Mouse (Mus musculus): ENCODE data around the gene Arhgap30. TPM values are rescaled to one million over a fixed set of nuclear protein-coding genes. Genes with fewer than 3 reads are reported as not detected.

Gene Arhgap30
- polyA plus RNA-seq, 1 experiment from 2014 or later: 0.71 TPM

Other genes starting within 250 kb of the Arhgap30 start
- gene Sdhc, start 238.4 kb upstream of the Arhgap30 start, polyA plus RNA-seq (2014; fragmentation: Nextera tagmentation; extraction: Ambion mirVana): 311 and 314 TPM in 2 replicates
- 3.5 and 4.8 TPM in 2 replicates for gene Mpz, start 238.2 kb upstream of the Arhgap30 start, polyA plus RNA-seq (2014; fragmentation: Nextera tagmentation; extraction: Ambion mirVana)
- 37.2 and 55.1 TPM in 2 replicates for gene Pcp4l1, start 192.7 kb upstream of the Arhgap30 start, polyA plus RNA-seq (2014; fragmentation: Nextera tagmentation; extraction: Ambion mirVana)
- gene Nr1i3, start 175.0 kb upstream of the Arhgap30 start, polyA plus RNA-seq (2014; fragmentation: Nextera tagmentation; extraction: Ambion mirVana): 0.21 and 0.50 TPM in 2 replicates
- 41.2 and 47.0 TPM in 2 replicates for gene Tomm40l, start 166.4 kb upstream of the Arhgap30 start, polyA plus RNA-seq (2014; fragmentation: Nextera tagmentation; extraction: Ambion mirVana)
- gene Apoa2, start 163.9 kb upstream of the Arhgap30 start, polyA plus RNA-seq (2014; fragmentation: Nextera tagmentation; extraction: Ambion mirVana): 5.6 and 7.0 TPM in 2 replicates
- 25.2 and 30.1 TPM in 2 replicates for gene Fcer1g, start 154.6 kb upstream of the Arhgap30 start, polyA plus RNA-seq (2014; fragmentation: Nextera tagmentation; extraction: Ambion mirVana)
- gene Adamts4, start 138.5 kb upstream of the Arhgap30 start, polyA plus RNA-seq (2014; fragmentation: Nextera tagmentation; extraction: Ambion mirVana): 3.0 and 3.7 TPM in 2 replicates
- 218 and 247 TPM in 2 replicates for gene Ndufs2, start 137.6 kb upstream of the Arhgap30 start, polyA plus RNA-seq (2014; fragmentation: Nextera tagmentation; extraction: Ambion mirVana)
- 86.5 and 88.6 TPM in 2 replicates for gene B4galt3, start 118.6 kb upstream of the Arhgap30 start, polyA plus RNA-seq (2014; fragmentation: Nextera tagmentation; extraction: Ambion mirVana)
- gene Ppox, start 107.8 kb upstream of the Arhgap30 start, polyA plus RNA-seq (2014; fragmentation: Nextera tagmentation; extraction: Ambion mirVana): 43.5 and 44.6 TPM in 2 replicates
- 80.1 and 85.8 TPM in 2 replicates for gene Usp21, start 101.0 kb upstream of the Arhgap30 start, polyA plus RNA-seq (2014; fragmentation: Nextera tagmentation; extraction: Ambion mirVana)
- 116 and 131 TPM in 2 replicates for gene Ufc1, start 93.9 kb upstream of the Arhgap30 start, polyA plus RNA-seq (2014; fragmentation: Nextera tagmentation; extraction: Ambion mirVana)
- gene Dedd, start 59.8 kb upstream of the Arhgap30 start, polyA plus RNA-seq (2014; fragmentation: Nextera tagmentation; extraction: Ambion mirVana): 45.9 and 49.9 TPM in 2 replicates
- 36.6 and 37.8 TPM in 2 replicates for gene Nit1, start 43.3 kb upstream of the Arhgap30 start, polyA plus RNA-seq (2014; fragmentation: Nextera tagmentation; extraction: Ambion mirVana)
- gene Pfdn2, start 43.3 kb upstream of the Arhgap30 start, polyA plus RNA-seq (2014; fragmentation: Nextera tagmentation; extraction: Ambion mirVana): 60.3 and 66.1 TPM in 2 replicates
- 2.6 and 3.9 TPM in 2 replicates for gene Klhdc9, start 28.2 kb upstream of the Arhgap30 start, polyA plus RNA-seq (2014; fragmentation: Nextera tagmentation; extraction: Ambion mirVana)
- 2.3 TPM in 2 replicates for gene Nectin4, start 18.9 kb upstream of the Arhgap30 start, polyA plus RNA-seq (2014; fragmentation: Nextera tagmentation; extraction: Ambion mirVana)
- gene Usf1, start 22.4 kb downstream of the Arhgap30 start, polyA plus RNA-seq (2014; fragmentation: Nextera tagmentation; extraction: Ambion mirVana): 166 and 175 TPM in 2 replicates
- 2.4 and 3.1 TPM in 2 replicates for gene Tstd1, start 29.9 kb downstream of the Arhgap30 start, polyA plus RNA-seq (2014; fragmentation: Nextera tagmentation; extraction: Ambion mirVana)
- gene F11r, start 48.6 kb downstream of the Arhgap30 start, polyA plus RNA-seq (2014; fragmentation: Nextera tagmentation; extraction: Ambion mirVana): 12.8 and 14.0 TPM in 2 replicates
- 23.0 and 29.8 TPM in 2 replicates for gene Alyref2, start 114.5 kb downstream of the Arhgap30 start, polyA plus RNA-seq (2014; fragmentation: Nextera tagmentation; extraction: Ambion mirVana)
- not detected in 2 replicates for gene Itln1, start 146.3 kb downstream of the Arhgap30 start, polyA plus RNA-seq (2014; fragmentation: Nextera tagmentation; extraction: Ambion mirVana)
- not detected in 2 replicates for gene Cd244a, start 170.2 kb downstream of the Arhgap30 start, polyA plus RNA-seq (2014; fragmentation: Nextera tagmentation; extraction: Ambion mirVana)
- 0.14 TPM in 1 of 2 replicates, not detected in the other for gene Ly9, start 218.5 kb downstream of the Arhgap30 start, polyA plus RNA-seq (2014; fragmentation: Nextera tagmentation; extraction: Ambion mirVana)

Measured in hindbrain, embryonic 14.5 days (tissue).